Mouse (Mus musculus): Measurements from ENCODE around the gene Steap4.
A peak's percentile ranks its signal among the peaks of the same experiment; 100 is the strongest.
"Not testable (repeated sequence)": the region's sequence is repeated elsewhere in the genome, so short reads cannot be mapped to it uniquely, and the experiment has no call there.

Gene Steap4

DNA sequence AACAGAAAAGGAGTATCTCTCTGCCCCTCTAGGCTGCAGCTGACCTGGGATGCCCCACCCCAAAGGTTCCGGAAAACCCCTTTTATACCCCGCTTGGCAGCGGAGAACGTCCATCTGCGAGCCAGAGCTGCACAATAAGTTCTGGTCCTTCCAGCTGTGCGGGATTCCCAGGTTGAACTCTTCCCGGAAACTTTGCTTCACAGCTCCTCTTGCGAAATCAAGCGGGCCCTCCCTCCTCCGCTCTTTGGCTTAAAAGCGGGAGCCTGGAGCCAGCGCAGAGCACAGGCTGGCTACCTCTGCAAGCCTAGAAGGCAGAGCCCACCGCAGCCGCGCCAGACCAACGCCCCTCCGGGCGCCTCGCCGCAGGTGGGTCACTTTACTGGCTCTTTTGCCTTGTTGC is at the start of gene Steap4:
Gene Steap4, plus strand, starts transcription at position 282 of the 400 bp plus-strand sequence.
- DNase-seq: no peak

DNA sequence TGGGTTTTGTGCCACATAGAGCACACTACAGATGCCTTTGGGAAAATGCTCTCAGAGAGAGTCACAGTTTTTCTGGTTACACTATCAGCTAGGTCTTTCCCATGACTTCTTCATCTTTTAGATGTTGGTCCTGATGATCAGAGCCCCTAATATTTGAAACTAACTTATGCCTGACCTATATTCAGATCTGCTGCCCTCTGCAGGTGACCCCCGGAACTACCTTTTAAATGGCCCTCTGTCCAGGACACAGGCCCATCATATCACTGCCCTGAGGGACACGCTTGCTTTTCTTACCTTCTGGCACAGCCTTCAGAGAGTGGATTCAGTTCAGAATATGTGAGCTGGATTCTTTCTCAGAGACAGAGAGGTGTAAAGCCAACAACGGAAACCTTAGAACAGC is 48.3 kb upstream of the Steap4 start:
- no peak for DNase-seq

DNA sequence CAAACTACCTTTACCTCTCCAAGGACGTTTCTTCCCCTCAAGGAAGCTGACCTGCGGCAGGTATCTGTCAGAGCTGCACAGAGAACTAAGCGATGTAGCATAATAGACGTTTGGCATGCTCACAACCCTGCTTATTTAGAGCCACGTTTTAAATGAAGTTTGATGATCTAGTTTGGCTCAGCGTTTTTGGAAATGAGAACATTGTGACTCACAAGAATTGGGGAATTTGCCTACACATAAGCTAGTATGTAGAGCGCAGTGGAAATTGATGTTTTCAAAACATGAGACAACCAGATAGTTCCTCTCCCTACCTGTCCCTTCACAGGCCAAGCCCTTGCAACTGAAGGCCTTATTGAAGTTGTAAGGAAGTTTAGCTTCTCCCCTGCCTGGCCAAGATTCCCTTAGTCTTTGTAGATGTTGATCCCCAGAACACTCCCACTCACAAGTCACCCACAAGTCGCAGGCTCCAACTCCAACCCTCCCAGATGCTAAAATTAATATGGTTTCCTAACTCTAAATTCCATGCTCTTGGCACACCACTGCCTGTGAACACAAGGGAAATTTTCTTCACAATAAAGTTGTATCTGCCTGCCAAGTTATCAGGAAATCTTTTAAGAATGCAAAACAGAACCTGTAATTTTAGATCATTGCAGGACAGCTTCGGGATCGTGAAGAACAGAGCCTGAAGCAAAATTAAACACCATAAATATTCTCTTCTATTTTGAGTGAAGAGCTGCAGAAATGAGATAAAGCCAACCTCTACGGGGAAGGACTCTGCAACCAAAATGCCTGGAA is 42.6 kb upstream of the Steap4 start:
- DNase-seq: no peak

DNA sequence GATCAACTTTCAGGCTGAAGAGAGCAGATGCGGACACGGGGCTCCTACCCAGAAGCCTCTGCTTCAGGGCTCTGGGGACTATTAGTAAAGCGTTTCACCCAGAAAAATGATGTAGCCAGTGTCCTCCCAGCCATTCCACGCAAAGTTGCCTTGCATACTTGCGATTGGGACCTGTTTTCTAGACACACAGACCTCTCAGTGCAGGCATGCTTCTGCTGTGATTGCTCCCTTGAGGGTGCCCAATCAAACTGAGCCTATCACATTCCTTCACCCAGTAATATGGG is 42.0 kb upstream of the Steap4 start:
- no peak for DNase-seq

DNA sequence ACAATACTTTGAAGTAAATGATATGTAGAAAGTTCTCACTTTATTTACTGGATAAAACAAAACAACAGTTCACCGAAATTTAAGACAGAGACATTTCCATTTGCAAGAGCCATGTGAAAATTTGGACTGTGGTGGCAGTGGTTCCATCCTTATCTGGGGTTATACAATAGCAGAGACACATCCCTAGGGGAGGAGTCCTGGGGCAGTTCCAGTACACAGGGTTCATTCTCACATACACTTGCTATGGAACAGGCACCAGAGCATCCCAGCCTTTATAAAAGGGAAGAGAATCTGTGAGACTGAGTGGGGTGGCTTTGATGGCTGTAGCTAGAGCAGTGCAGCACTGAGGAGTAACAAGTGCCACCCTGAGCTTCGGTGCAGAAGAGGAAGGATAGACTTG is 40.6 kb upstream of the Steap4 start:
- DNase-seq: no peak

DNA sequence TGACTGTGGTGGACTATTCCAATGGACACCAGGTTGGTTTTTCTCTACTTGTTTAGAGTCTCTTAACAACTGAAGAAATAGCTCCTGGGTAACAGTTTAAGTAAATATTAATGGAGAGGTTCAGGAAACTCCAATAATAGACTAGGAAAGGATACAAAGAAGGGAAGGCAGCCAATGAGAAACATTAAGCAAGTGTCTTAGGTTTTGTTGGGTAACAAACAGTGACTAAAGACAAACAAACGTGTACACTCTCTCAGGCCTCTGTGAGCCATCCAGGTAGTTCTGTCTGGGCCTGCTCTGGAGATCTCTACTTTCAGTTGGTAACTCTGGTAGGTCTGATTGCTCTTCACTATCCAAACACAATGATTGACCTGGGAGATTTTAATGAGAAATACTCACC is 37.5 kb upstream of the Steap4 start:
- no peak for DNase-seq

DNA sequence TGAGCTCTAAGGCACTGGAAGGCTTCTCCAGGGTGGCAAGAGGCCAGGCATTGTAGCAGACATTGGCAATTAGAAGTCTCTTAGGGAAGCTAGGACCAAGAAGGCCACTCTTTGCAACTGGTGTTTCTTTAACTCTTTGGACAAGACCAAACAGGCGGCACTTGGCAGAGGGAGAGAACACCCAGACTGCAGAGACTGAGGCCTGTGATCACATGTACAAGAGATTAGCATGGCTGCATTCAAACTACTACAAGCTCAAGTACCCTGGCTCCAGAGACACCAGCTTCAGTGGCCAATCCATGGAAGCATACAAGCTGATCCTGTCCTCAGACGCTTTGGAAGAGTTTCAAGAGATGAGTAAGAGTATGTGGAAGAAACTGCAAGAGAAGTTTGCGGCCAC is 36.6 kb upstream of the Steap4 start:
- no peak for DNase-seq

DNA sequence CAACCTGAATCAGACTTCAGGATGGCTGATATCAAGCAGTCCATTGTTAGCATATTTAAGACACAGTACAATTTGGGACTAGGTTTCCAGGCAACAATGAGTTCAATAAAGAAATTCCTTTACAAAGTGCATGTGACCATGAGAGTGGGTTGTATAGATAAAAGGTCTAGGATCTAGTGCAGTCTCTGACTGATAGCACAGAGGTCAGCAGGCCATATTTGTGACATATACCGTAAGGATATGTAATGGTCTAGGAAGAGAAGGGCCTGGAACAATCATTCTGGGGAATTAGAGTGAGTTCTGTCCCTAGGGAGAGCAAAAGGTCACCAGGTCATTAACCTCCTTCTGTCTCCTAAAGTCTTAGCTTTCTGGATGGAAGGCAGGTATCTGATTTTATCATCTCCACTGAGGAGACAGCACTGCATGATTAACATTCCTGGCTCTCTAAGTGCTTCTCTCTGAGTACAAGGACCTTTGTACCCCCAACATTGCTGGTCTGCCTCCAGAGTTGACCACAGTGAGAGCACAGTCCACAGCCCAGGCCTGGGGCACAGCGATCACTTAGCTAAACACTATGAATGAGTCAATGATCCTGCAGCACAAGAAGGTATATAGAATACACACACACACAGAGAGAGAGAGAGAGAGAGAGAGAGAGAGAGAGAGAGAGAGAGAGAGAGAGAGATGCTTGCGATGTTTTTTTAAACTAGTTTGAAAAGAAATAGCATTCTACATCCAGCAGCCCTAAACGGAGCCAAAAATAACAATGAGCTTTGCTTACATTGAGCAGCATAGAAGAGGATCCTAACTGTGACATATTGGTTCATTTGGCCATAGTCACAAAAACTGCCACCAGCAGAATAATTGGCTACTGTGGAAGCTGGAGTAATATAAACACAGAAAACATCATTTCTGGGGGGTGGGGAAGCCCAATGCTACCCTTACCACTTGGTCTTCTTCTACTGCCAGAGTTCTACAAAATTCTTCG is 27.7 kb upstream of the Steap4 start:
- DNase-seq: no peak

DNA sequence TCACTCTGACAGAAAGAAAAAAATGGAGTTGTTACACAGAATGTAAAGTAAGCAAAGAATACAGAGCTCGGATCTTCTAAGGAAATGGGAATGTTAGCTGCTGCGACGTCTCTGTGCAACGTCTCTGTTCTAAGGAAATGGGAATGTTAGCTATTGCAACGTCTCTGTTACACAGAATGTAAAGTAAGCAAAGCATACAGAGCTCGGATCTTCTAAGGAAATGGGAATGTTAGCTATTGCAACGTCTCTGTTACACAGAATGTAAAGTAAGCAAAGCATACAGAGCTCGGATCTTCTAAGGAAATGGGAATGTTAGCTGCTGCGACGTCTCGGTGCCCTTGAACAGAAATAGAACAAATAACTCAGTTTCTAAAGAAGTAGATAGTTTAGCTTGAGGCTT is 26.8 kb upstream of the Steap4 start:
- not testable (repeated sequence) for DNase-seq

DNA sequence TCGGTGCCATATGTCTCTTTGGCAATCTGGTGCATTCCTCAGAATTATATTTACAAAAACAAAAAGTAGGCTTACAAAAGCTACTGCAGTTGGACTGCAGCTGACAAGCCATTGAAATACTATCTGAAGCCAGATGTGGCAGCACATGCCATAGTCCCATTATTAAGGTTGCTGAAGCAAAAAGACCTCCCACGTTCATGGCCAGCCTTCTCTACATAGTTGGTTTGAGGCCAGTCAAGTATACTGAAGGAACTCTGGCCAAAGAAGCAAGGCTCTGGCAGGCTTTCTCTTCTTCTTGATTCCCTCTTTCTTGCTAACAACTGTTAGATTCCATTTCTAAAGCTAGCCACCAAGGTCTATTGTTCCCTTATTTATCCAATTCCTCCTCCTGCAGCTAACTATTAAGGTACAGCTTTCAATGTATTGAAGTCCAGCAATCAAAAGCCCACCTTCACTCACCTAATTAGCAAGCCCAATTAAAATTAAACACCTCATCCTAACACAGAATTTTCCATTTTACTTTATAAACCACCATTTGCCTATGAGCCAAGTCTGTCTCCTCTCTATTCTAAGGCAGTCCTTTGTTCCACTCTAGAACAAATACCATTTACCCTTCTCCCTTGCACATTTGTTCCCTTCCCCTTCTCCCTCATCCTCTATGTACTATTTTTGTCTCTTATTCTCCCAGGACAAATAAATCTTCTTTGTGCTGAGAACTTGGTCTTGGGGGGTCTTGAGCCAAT is 26.2 kb upstream of the Steap4 start:
- no peak for DNase-seq

DNA sequence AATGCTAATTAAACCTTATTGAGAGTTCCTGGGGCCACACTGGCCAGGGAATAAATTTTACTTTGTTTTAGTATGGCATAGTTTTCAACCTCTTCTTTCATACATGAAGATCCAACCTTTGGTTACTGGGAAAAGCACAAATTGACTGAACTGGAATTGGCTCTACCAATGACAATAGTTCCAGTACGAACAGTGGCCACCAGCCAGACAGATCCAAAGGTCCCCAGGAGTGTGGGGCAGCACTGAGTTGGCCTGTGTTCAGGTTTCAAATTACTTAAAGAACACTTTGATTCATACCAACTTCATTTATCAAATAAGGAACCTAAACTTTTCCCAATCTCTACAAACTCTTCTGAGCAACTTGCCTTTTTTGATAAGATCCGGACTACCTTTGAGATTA is 5.4 kb upstream of the Steap4 start:
- DNase-seq: no peak

DNA sequence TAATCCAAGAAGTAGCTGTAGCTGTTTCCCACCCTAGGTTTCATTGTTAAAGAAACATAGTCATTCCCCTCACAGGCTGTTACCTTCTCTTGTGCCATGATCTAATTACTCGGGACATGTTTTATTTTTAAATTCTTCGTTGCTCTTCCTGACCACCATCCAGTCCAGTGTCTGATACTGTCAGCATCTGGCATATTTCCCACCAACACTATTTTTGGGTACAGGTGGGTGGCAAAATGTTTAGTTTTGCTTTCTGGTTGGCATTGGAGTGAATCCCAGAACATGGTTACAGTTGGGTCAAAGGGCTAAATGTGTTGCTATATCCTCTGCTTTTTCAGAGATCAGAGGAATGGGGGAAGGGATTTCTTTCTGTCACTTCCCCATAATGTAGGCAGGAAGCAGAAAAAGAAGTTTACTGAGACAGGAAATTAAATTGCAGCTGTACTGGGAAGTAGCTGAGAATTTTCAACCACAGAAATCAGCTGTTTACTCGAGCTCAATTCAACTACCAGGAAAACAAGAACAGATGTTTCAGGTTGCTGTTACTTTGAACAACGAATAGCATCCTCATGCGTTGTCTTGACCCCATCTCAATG is 4.8 kb upstream of the Steap4 start:
- DNase-seq: no peak

DNA sequence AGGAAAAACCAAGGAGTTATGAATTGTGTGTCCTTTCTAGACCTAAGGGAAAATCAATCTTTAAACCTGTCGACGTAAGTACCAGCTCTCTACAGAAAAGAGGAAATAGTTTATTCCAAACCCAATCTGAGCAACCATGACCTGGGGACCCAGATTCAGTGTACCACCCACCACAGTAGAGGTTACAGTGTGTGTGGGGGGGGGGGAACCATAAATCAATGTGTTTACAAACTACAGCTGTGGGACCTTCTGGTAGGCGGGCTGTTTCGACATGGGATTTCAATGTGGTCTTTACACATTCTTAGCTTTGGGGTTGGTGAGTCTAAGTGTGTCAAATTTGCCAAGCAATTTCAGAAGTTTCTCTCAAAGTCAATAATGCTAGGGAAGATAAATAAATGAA is 2.2 kb upstream of the Steap4 start:
- DNase-seq: no peak

DNA sequence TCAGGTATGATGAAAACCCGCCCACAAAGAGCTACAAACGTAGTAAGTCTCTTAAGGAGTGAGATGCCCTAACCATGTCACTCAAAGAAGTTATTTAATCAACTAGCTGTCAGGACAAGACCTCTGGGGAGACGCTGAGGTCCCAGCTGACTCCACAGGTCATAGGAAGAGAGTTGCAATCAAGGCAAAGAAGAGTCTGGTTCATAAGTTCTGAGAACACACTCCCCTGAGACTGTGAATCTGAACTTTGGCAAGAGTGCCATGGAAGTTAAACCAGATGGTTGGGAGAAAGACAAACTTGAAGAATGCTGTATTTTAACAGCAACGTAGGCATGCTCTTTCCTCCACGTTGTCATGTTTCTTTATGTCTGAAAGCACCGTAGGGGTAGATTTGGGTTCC is 971 bp upstream of the Steap4 start:
- DNase-seq: no peak

DNA sequence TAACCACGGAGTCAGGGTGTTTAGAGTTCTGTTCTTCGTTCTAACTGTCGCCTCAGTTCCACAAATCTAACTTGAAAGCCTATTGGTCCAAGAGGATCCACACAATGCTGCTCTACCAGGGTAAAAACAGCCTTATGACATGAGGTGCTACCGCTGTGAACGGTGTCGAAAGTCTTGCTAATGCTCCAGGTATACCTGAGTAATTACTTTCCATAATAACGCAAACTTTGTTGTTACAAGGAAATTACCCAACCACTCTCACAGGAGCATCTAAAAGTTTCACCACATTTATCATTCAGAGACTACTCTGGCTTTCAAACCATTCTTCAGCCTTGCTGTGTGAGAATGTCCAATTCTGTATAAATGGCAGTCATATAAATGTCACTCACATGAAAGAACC is 856 bp downstream of the Steap4 start:
- DNase-seq: no peak

DNA sequence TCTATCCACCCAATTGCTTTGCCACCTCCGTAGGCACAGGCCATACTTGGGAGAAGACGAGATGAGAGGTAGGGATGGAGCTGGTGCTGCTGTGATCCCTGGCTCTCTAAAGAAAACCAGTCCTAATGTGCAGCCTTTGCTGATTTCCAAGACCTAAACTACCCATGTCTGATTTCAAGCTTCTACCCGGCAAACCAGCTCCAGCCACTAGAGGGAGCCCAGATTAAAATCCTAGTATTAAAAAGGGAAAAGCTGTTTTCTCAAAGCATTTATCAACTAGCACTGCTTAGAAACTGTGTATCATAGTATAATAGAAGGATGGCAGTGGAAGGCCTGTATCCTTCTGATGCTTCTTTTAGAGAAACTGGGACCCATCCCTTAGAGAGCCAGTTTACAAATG is 5.0 kb downstream of the Steap4 start:
- DNase-seq: peak in 1 of 2 experiments; percentile 9

DNA sequence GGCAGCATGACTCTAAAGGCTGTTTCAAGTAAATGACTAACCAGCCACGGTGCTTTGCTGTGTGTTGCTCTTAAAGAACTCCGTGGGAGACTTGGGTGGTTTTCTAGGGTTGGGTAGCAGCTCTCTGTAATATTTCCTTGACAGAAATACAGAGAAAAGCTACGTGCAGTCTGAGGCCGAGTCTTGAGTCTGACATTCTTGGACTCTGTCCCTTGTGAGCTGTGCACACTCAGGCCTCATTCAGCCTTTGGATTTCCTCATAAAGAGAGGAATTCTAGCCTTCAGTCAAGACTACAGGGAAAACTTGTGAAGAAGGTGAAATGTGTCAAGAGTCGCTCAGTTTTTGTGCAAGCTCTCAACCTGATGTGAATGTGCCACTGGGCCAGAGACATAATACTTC is 7.9 kb downstream of the Steap4 start:
- no peak for DNase-seq

DNA sequence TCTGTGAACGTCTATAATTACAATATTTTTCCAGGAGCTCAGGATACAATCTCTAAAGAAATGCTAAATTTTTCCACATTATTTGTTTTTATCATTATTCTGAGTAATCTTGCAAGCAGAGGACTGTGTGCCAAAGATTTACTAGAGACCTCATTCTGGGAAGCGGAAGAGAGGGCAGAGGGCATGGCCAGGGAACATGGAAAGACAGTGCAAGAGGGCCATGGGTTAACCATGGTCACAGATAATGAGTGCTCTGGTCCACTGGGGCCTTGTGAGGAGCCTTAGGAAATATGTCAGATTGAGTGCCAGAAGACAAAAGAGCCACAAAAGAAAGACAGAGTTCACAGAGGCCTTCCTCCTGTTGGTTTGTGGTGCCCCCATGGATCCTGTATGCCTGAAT is 12.0 kb downstream of the Steap4 start:
- no peak for DNase-seq

DNA sequence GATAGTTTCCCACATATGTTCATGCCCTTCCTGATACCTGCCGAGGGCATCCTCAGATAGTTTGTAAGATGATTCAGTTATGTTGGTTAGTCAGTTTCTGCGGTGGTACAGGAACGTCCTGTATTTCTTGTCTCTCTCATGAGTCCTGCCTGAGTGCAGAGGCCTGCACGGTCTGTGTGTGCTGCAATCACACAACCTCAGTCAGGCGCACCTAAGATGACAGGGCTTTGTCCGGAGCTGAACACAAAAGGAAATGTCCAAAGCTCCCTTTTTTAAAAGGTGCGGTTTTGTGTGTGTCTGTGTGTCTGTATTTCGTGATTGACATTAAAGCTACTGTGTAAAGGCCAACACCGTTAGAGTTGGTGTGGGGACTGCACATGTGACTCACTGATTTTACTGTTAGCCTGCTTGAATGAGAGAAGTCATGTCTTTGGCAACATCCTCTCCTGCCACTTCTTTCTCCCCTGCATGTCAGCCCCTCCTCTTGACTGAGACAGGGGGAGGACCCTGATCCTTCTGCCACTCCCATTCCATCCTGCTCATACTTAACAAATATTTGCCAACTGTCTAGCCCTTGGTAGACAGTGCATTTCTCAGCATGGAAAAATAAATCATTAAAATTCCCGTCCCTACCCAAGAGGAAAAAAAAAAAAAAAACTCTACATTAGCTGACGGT is 14.4 kb downstream of the Steap4 start:
- no peak for DNase-seq

DNA sequence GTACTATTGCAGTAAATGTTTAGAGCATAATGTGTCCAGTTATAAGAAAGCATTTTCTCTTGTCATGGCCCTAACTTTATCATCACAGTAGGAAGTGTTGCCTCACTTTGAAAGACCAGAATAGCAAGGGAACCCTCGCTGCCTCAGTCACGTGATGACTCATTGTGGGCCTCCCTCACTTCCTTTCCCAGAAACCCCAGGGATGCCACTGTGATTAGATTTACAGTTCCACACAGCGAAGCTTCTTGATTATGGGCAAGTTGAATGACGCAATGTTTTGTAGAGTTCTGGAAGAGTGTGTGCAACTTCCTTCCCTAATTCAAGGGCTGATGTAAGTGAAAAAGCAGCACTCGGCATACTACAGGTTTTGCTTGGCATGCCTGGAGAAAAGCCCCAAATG is 20.3 kb downstream of the Steap4 start:
- no peak for DNase-seq

DNA sequence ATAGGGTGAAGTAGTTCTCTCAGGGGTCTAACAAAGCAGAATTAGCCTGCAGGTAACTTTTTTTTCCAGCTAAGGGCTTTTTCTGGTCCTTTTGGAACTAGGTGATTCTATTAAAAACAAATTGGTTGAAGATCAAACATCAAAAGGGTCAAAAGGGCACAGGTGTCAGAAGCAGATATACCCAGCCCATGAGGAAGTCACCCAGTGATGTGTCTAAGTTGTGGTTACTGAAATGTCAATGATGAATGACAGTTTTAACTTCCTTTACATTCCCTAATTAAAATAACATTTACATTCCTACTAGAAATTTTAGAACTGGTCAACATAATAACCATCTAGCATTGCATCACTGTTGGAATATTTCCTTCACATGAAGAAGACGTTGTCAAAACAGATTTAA is 27.7 kb downstream of the Steap4 start:
- DNase-seq: no peak

DNA sequence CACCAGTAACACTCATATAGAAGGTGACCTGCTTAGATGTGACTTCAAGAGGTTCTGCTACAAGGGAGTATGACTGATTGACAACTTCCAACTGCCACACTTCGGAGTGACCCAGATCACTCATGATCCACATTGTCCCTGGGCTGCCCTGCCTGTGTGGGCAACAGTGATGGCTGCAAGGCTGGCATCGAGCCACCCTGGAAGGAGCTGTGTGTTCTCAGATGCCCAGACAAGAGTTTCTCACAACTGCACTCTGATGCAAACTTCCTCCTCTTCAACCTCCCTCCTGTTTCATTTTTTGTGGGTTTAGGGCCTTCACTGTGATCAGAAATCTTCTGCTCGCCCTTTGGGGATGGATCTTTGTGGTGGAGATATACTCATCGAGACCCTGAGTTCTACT is 28.2 kb downstream of the Steap4 start:
- DNase-seq: no peak

DNA sequence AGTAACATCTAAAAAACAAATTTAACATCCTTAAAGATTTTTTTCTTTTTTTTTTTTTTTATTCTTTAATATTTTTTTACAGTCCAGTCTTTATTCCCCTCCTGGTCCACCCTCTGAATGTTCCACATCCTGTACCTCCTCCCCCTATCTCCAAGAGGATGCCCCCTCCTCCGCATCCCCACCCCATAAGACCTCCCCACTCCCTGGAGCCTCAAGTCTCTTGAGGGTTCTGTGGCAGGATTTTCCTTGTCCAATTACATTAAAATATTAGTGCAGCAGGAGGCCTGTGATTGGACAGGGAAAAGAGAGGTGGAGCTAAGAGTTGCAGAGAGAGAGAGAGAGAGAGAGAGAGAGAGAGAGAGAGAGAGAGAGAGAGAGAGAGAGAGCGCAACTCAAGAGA is 31.4 kb downstream of the Steap4 start:
- not testable (repeated sequence) for DNase-seq

All from thymus, postnatal 36 days (tissue).